In the genomic region with DNA sequence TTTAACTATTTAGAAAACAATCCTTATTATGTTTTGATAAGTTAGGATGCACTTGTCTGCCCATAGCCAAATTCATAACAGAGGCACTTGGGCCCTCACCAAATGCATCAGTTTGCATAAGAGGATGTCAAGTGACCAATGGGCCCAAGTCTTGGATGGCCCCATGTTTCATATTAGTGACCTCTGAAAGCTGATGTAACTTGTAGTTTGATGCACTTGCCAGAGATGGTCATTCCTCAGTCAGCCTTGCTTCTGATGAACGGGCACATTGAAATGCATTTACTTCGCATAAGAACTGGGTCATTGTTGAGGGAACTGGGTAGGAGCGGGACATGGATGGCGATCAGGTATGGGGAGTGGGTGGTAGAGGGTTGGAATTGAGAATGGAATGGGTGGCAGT, we compare ENCODE assay signal across 16 mouse cellular contexts.
"Had no signal": no experiment of that assay in that cellular context is flagged by ENCODE, and none has a peak within 500 bp of the region (broad histone marks: within the 10 kb centered on the region; RNA-seq: fewer than 3 reads in every experiment).

No protein-coding gene starts in this region.

- H3K27me3 ChIP-seq: neural tube, embryonic 13.5 days; neural tube, embryonic 15.5 days; stomach, embryonic 15.5 days had no signal

- H3K4me2 ChIP-seq: neural tube, embryonic 13.5 days; neural tube, embryonic 15.5 days; stomach, embryonic 15.5 days had no signal

- H3K27ac ChIP-seq: stomach, embryonic 15.5 days; stomach, postnatal 0 days had no signal

- H3K4me3 ChIP-seq: neural tube, embryonic 13.5 days; neural tube, embryonic 15.5 days; stomach, embryonic 15.5 days had no signal

- H3K9ac ChIP-seq: neural tube, embryonic 13.5 days; neural tube, embryonic 15.5 days; stomach, embryonic 15.5 days had no signal

- H3K36me3 ChIP-seq: neural tube, embryonic 13.5 days; neural tube, embryonic 15.5 days; stomach, embryonic 15.5 days had no signal

- DNase-seq: retina, postnatal 1 day; right cerebral cortex, adult 18-20 months; right cerebral cortex, postnatal 14 days; right cerebral cortex, postnatal 25 days; right cerebral cortex, postnatal 4 days; spleen, adult 18-20 months; thymus, adult 18-20 months; thymus, adult 2 months; thymus, postnatal 14 days; thymus, postnatal 25 days; thymus, postnatal 36 days; thymus, postnatal 4 days had no signal

- H3K4me1 ChIP-seq: stomach, embryonic 15.5 days had no signal

- H3K9me3 ChIP-seq: neural tube, embryonic 13.5 days; neural tube, embryonic 15.5 days; stomach, embryonic 15.5 days had no signal
